Mouse (Mus musculus): ENCODE data around the gene Klhl21.

GRCm38 (mm10) chr4:151983560-151983959 lies 25.0 kb upstream of the Klhl21 start:
- TF ChIP-seq EP300 (IDR thresholded peaks at IDR 0.05), result no peak
- TF ChIP-seq CTCF (IDR thresholded peaks at IDR 0.05), result no peak

Measured in lung, postnatal 0 days (tissue).